Mouse (Mus musculus) small intestine, adult 2 months (tissue): ENCODE measurements at regions not wholly inside any gene's neighbourhood (a gene's known extent, or its start where the extent isn't known, plus 50 kb on each side); places are given as distances from the start of the nearest gene placed in this dataset.

Experiments used
- H3K27ac ChIP-seq: fragments of 200-500 bp; 2 replicates; pipeline ENCODE4 v1.5.1; 2012; ENCODE audit warnings: low read depth, low read length, control low read depth, inconsistent platforms; ENCODE audit not compliant: insufficient read depth
- H3K27me3 ChIP-seq: fragments of 200-500 bp; 2 replicates; pipeline ENCODE4 v1.6.1; 2012; ENCODE audit warnings: mild to moderate bottlenecking, moderate library complexity, low read length, inconsistent platforms; ENCODE audit not compliant: control insufficient read depth, insufficient read depth
- H3K36me3 ChIP-seq: fragments of 200-500 bp; 2 replicates; pipeline ENCODE4 v1.6.1; 2012; ENCODE audit warnings: mild to moderate bottlenecking, low read length, control low read depth, inconsistent platforms; ENCODE audit not compliant: control insufficient read depth, insufficient read depth
- H3K4me1 ChIP-seq: fragments of 200-500 bp; 2 replicates; pipeline ENCODE4 v1.6.1; 2012; ENCODE audit warnings: low read length, inconsistent platforms, mixed read lengths; ENCODE audit not compliant: control insufficient read depth, insufficient read depth, insufficient read length
- H3K4me3 ChIP-seq: fragments of 200-500 bp; 2 replicates; pipeline ENCODE4 v1.5.1; 2012; ENCODE audit warnings: low read depth, mild to moderate bottlenecking, control low read depth, inconsistent platforms, low read length, moderate library complexity
- CTCF ChIP-seq: fragments of 200-500 bp; IDR thresholded peaks from 2 replicates; pipeline ENCODE4 v1.5.1; 2012; ENCODE audit warnings: low read depth, mild to moderate bottlenecking, control low read depth, inconsistent platforms, low read length, moderate library complexity, mixed read lengths; ENCODE audit not compliant: insufficient replicate concordance, insufficient read length; ENCODE audit errors: extremely low read depth
- POLR2A ChIP-seq: fragments of 200-500 bp; IDR thresholded peaks from 2 replicates; pipeline ENCODE4 v1.6.1; 2012; ENCODE audit warnings: low read depth, mild to moderate bottlenecking, control low read depth, inconsistent platforms, low read length, moderate library complexity
- WGBS: fragments of 180-500 bp; shearing (Covaris S2); methylation state at CpG from one replicate; pipeline ENCODE4 v1.1.7; 2018; 5-methylcytosine and 5-hydroxymethylcytosine counted together

- no peak for TF ChIP-seq POLR2A
- no peak for TF ChIP-seq CTCF
- WGBS: 81% methylated on average over 2 of the region's 2 CpGs
Measured at GRCm38 (mm10) chr13:69303316-69303715, 230.2 kb upstream of the Nsun2 start.

GRCm38 (mm10) chr13:69330412-69331000 is 203.0 kb upstream of the Nsun2 start:
- no peak for TF ChIP-seq CTCF
- TF ChIP-seq POLR2A: no peak
- Histone ChIP-seq H3K4me3 (no peak overlapping the region), H3K4me1 (no peaks in the 10 kb centered on the region), H3K27me3 (no peaks in the 10 kb centered on the region), H3K27ac (no peak overlapping the region), H3K36me3 (no peaks in the 10 kb centered on the region)
- 65% methylated on average over 8 of the region's 8 CpGs for WGBS

More at GRCm38 (mm10) chr13:69303316-69303715, 230.2 kb upstream of the Nsun2 start:
- H3K36me3 ChIP-seq: no peaks in the 10 kb centered on the region
- no peaks in the 10 kb centered on the region for H3K4me1 ChIP-seq
- H3K27ac ChIP-seq: no peak overlapping the region
- H3K27me3 ChIP-seq: no peaks in the 10 kb centered on the region
- no peak overlapping the region for H3K4me3 ChIP-seq

GRCm38 (mm10) chr13:69331537-69332435 is 201.8 kb upstream of the Nsun2 start:
- no peak overlapping the region for H3K27ac ChIP-seq
- no peaks in the 10 kb centered on the region for H3K36me3 ChIP-seq
- no peak overlapping the region for H3K4me3 ChIP-seq
- TF ChIP-seq POLR2A (no peak), CTCF (no peak)
- 74% methylated on average over 19 of the region's 19 CpGs for WGBS
- no peaks in the 10 kb centered on the region for H3K4me1 ChIP-seq
- H3K27me3 ChIP-seq: no peaks in the 10 kb centered on the region

GRCm38 (mm10) chr13:69343806-69344205 is 189.7 kb upstream of the Nsun2 start:
- H3K36me3 ChIP-seq: no peaks in the 10 kb centered on the region
- H3K27ac ChIP-seq: no peak overlapping the region
- no peak overlapping the region for H3K4me3 ChIP-seq
- TF ChIP-seq CTCF (no peak), POLR2A (no peak)
- H3K27me3 ChIP-seq: no peaks in the 10 kb centered on the region
- no peaks in the 10 kb centered on the region for H3K4me1 ChIP-seq

GRCm38 (mm10) chr13:69357435-69357834 is 176.1 kb upstream of the Nsun2 start:
- Histone ChIP-seq H3K4me3 (no peak overlapping the region), H3K4me1 (no peaks in the 10 kb centered on the region), H3K27ac (no peak overlapping the region), H3K36me3 (no peaks in the 10 kb centered on the region), H3K27me3 (no peaks in the 10 kb centered on the region)
- no peak for TF ChIP-seq CTCF
- no peak for TF ChIP-seq POLR2A
- 88% methylated on average over 6 of the region's 6 CpGs for WGBS

GRCm38 (mm10) chr13:69365880-69366490 is 167.6 kb upstream of the Nsun2 start:
- no peak overlapping the region for H3K27ac ChIP-seq
- WGBS: 23% methylated on average over 1 of the region's 1 CpGs

More at GRCm38 (mm10) chr13:69365880-69366490, 167.6 kb upstream of the Nsun2 start:
- Histone ChIP-seq H3K4me3 (no peak overlapping the region), H3K27me3 (no peaks in the 10 kb centered on the region), H3K4me1 (no peaks in the 10 kb centered on the region), H3K36me3 (no peaks in the 10 kb centered on the region)
- TF ChIP-seq CTCF: no peak
- no peak for TF ChIP-seq POLR2A
